Mouse (Mus musculus) testis, adult 10 weeks (tissue): Measurements from ENCODE around the gene Piga. TPM values are rescaled to one million over a fixed set of nuclear protein-coding genes. Genes with fewer than 3 reads are reported as not detected.

Experiments used
- polyA plus RNA-seq: library from polyadenylated mRNA; stranded (reverse); fragments of 350-450 nt; fragmentation: Illumina TruSeq; extraction: RNeasy Lipid Tissue Mini Kit (QIAGEN cat#74804); gene quantifications from one replicate; pipeline ENCODE4 v1.2.3, GENCODE M21; 2014; ENCODE audit warnings: low read depth, low replicate concordance

Piga gene
- polyA plus RNA-seq, result 29.3 TPM

GRCm38 (mm10) chrX:164419471-164419939 is at the start of gene Piga:
Piga (plus strand) TSS chrX:164419787.

DNA sequence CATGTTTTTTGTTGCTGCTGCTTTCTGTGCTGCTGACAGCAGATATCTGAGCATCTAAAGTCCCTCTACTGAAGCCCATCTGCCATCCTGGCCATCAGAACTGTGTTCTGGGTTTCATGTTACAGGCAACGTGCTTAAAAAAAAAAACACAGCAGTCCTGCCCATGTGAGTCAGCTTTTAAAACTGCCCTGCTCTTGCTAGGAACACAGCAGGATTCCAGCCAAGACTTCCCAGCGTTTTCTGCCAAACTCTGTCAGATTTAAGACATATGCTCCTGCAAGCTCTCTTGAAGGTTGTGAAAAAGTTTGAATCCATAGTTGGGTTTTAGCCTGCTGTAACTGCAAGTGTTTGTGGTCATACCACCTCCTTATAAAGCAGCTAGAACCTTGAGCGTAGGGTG is 46.5 kb upstream of the Piga start, which contains the start of gene Vegfd:
Gene Vegfd, plus strand, starts transcription at position 298 of the 400 bp plus-strand sequence.

DNA sequence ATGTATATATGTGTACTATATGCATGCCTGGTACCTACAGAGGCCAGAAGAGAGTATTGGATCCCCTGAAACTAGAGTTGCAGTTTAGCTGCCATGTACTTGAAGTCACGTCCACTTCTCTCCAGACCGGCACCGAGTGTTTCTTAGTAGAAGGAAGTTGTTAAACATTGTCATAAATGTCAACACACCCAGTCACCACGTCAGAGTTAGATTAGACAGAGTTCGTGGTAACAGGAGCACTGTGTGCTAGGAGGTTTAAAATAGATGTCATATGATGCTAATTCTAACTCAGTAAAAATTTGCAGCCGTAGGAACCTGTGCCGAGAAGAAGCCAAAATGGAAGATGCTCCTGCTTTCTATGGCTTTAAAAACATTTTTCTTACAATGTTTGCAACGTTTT is 17.1 kb downstream of the Piga start, which contains the start of gene Asb11:
Gene Asb11, plus strand, starts transcription at position 286 of the 400 bp plus-strand sequence.

Other genes with a start within 250 kb of the Piga start
- 0.41 TPM for gene Bmx, start 161.6 kb upstream of the Piga start, polyA plus RNA-seq
- gene Pir, start 150.4 kb upstream of the Piga start, polyA plus RNA-seq, result 2.1 TPM
- gene Vegfd, start 46.4 kb upstream of the Piga start, polyA plus RNA-seq, result 4.4 TPM
- 0.64 TPM for gene Asb11, start 17.2 kb downstream of the Piga start, polyA plus RNA-seq
- gene Asb9, start 86.5 kb downstream of the Piga start, polyA plus RNA-seq, result 37.9 TPM